Mouse (Mus musculus): Measurements from ENCODE around the gene Gm26920.

The Gm26920 gene

DNA sequence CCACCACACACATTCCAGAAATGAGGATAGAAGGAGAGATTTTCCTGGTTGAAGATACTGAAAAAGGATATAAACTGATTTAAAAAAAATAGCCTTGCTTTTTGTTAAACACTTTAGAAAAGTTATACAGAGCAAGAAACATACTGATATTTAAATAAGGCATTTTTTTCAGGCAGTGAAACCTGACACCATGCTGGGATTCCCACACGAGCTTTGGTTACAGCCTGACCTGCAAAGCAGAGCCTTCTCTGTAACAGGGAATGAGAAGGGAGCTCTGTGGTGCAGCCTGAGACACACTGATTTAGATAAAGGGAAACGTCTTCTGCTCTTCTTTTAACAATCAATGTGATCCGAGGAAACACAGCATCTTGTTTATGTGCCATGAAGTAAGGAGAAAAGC is 36.6 kb downstream of the Gm26920 start:
- in situ Hi-C loops (cut with MboI, MseI): no loop called here

DNA sequence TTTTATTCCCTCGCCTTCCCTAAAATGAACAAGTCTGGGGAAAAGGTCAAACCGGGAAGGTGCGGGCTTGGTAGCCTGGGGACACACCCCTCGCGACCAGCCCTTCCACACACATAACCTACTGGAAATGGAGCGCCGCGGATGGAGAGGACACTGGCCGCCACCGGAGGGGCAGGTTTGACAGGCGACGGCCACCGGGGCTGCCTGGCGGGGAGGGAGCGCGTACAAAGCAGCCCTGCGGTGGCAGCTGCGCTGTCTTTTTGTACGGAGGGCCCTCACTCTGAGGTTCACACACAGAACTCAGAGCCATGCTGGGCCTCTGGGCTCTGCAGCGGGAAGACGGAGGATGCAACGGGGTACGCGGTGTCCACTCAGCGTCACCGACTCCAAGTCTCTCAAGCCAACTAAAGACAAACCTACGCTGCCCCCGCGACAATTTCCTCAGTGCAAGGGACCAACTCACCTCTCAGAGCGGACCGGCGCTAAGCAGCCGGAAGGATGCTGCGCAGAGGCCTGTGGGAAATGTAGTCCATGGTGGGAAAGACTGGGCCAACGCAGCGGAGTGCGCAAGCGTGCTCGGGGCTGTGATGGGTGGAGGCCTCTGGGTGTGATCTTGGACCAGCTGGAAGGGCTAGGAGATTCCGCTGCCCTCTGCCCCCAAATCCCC is 39.2 kb downstream of the Gm26920 start, which contains the start of gene Zfp14:
Gene Zfp14 (minus strand): TSS at position 499 of the 667 bp plus-strand sequence.
- in situ Hi-C loops (cut with MboI, MseI): no loop called here

DNA sequence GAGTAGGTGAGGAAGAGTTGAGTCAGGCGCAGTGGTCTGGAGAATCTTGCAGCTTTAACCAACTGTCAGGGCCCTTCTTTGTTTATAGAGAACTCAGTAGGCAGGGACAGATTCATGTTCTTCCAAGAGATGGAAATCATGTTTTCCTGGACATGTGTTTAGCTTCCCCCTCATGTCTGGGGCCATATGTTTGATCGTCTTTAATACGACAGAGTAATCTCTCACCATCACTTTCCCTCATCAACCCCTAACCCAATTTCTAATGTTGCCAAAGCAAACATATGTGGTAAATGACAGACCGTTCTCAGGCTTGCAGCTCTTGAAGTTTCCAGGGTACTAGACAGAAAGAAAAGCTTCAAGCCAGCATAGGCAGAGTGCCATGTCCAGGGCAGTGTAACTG is 42.1 kb downstream of the Gm26920 start:
- in situ Hi-C loops (cut with MboI, MseI): no loop called here

DNA sequence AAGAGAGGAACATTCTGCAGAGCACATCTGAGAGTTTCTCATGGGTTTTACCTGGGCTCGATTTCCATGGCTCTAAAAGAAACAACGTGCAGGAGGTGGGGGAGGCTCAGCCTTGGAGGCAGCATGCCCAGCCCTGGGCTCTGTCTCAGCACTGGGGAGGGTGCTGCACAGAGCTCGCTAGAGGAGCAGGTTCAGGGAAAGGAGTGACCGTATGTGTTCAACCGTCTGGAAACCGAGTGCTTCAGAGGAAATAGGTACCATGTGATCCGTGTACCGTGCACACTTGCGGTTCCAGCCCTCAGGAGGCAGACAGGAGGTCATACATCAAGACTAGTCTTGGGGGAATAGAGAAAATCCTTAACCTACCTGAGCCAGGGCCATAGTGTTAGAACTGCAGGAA is 45.9 kb downstream of the Gm26920 start:
- in situ Hi-C loops (cut with MboI, MseI): no loop called here

DNA sequence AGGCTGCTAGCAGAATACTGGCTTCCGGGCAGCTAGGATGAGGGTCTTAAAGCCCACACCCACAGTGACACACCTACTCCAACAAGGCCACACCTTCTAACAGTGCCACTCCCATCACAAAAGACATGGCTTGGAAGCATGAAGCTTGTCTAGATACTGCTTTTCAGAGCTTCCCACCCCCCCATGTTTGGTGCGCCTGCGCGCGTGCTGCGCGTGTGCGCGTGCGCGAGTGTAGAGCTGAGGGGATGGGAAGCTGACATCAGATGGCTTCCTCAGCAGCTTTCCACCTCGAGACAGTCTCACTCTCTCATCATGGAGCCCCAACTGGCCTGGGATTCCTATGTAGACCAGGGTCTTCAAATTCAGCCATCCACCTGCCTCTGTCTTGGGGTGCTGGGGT is 55.9 kb downstream of the Gm26920 start:
- in situ Hi-C loops (cut with MboI, MseI): no loop called here

DNA sequence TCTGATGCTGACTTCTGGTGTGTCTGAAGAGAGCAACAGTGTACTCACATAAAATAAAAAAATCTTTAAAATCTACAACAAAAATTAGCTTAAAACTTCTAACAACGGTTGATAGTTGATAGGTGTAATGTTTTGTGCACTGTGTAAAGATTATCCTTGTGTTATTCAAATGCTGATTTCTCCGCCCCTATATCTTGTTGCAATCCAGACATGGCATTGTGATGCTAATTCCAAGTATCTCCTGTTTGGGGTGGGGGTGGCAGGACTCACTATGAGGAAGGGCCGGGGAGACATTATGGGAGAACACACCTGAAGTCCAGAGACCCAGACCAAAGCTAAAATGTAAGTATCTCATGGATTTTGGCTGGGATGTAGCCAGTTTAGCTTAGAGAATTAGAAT is 58.8 kb downstream of the Gm26920 start:
- in situ Hi-C loops (cut with MboI, MseI): no loop called here

DNA sequence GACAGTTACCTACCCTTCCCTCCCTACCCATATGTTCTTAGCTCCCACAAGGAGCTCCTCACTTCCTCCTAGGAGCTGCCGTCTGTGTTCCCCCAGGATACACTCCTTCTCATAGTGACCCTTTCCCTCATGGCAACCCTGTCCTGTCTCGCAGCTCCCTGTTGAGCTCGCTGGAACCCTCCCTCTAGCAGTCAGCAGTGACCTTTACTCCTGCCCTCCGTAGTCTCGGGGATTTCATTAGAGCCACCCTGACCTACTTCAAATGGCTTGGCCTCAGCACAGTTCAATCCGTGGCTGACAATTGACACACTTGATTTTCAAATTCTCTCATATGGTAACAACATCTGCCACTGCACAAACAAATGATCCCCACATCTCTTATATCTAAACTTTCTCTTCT is 59.5 kb downstream of the Gm26920 start:
- in situ Hi-C loops (cut with MboI, MseI): no loop called here

DNA sequence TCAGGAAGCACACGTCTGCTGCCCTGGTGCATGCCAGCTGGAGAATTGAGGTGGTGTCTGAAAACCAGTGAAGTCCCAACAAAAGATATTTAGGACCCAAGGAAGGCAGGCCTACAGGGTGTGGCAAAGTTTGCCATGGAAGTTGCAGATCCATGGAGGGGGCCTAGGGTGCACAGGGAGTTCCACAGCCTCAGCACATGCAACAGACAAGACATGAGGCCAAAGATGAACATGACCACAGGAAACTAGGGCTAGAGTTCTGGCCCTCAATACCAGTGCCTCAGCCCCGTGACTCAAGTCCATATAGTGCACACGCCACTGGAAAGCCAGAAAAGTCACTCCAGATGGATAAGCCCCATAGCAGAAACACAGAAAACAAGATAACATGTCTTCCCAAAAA is 61.6 kb downstream of the Gm26920 start:
- in situ Hi-C loops (cut with MboI, MseI): no loop called here

DNA sequence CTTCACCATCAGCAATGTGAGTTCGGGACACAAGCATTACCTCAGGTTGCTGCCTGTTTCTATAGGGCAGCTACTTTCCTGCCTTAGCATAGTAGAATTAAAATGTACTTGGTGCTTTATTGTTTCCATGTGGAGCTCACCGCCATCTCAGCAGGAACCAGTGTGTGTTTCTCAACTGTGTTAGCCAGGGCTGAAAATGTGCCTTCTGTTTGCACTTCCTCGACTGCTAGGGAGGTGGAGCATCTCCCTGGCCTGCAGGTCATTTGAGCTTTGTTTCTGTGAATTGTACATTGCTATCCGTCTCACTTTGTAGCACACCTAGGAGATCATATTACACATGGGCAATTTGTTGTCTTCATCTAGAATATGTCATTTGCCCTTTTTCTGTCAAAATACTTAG is 62.9 kb downstream of the Gm26920 start:
- in situ Hi-C loops (cut with MboI, MseI): no loop called here

DNA sequence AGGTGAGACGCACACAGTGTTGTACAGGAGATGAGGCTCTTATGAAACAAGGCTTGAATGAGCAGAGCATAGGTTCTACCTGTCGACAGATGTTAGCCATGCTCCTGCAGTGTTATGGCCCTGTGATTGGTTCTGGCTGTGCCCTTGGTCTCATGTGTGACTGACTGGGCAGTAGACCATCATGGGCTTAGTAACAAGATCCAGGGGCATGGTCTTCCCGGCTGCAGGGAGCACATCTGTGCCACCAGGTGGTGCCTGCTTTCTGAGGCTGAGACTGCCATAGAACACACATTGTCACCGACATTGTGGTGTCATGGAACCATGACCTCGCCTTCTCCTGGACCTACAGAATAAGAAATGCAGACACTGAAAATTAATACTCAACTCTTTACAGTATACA is 64.9 kb downstream of the Gm26920 start:
- in situ Hi-C loops (cut with MboI, MseI): no loop called here

DNA sequence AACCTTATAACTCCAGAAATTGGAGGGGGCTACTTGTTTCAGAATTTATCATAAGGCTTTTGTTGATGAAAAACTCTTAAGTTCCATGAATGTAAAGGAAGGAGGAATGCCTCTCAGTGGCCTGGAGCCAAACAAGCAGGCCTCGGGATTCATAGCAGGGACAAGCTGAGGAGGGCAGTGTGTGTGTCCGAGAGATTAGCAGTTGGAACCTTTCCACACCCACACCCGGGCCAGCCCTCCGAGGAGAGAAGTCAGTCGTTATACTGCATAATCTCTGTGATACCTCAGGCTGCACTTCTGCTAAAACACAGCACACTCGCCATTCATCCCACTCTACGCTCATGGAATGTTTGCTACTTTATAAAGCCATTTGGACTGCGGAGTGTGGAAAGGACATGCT is 66.4 kb downstream of the Gm26920 start:
- in situ Hi-C loops (cut with MboI, MseI): no loop called here

DNA sequence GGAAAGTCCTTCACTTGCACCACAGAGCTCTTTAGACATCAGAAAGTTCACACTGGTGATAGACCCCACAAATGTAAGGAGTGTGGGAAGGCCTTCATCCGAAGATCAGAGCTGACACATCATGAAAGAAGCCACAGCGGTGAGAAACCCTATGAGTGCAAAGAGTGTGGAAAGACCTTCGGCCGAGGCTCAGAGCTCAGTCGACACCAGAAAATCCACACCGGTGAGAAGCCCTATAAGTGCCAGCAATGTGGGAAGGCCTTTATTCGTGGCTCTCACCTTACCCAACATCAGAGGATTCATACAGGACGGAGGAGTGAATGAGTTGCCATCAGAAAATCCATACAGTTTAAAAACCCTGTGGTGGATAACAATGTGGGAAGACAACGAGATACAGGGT is 66.9 kb downstream of the Gm26920 start:
- in situ Hi-C loops (cut with MboI, MseI): no loop called here

DNA sequence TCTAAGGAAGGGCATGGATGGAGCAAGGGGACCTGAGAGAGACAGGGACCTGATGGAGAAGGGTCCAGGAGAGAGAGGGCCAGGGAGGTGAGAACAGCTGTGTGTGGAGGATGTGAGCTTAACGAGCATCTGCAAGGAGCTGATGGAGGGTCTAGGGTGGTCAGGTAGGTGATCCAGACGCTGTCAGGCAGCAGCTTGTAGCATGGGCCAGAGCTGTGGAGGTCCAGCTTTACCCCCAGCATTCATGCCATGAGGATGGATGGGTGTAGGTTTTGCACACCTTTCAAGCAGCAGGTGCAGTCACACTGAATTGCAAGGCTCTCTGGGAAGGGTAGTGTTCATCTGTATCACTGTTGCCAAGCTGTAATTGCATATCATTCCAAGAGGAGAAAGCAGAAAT is 70.7 kb downstream of the Gm26920 start:
- in situ Hi-C loops (cut with MboI, MseI): no loop called here

DNA sequence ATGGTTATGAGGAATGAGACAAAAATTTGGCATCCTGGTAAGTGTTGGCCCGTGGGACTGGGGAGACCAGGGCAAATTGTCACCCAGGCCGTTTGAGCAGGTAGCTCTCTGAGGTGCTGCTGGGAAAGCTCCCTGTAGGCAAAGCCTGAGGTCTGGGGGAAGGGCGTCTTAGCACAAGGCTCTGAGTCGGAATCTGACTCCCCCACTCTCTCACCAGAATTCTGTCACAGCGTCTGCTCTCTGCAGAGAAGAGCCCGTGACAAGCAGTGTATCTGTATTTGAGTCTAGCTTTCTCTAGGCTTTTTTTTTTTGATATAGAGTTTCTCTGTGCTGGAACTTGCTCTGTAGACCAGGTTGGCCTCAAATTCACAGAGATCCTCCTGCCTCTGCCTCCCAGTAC is 73.0 kb downstream of the Gm26920 start:
- in situ Hi-C loops (cut with MboI, MseI): no loop called here

DNA sequence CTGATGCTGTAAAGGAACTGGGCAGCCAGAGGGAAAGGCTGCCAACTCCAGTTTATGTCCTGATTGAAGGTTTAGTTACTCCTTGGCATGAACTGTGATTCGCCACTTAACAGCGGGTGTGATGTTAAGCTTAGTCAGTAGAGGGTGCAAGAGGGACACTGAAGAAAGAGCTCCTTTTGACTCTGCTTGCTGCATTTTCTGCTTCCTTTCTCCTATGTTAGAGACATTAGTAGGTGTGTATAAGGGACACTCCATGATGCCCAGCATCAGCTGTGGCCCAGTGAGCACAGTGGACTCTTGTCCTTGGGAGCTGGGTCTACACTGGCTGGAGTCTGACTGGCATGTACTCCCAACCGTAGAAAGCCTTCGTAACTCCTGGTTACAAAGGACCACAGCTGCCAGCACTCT is 77.2 kb downstream of the Gm26920 start:
- in situ Hi-C loops (cut with MboI, MseI): no loop called here

DNA sequence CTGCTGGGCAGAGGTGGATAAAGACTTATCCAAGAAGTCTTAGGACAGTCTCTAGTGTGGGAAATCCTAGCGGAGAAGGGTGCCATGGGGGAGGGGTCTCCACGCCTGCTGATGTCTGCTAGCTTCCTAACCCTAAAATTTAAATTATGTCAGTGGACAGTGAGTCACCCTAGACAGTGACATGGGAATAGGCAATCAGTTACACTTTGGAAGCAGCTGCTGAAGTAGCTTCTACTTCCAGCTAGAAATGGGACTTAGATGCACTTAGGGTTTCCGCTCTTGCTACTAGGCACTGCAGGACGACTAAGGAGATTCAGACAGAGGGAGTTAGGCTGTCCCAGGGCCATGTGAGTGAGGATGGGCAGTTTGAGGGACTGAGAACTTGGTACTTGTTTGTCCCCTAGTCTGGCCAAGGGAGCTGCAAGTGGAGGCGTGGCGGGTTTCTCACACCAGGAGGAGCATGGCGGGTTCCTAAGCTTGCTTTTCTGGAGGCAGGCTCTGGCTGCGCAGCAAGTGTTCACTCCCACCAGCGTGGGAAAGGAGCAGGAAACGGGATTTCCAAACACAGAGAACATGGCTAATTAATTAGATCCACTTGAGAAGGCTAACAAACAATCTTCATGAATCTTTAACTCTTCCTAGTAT is 79.5 kb downstream of the Gm26920 start:
- in situ Hi-C loops (cut with MboI, MseI): no loop called here

DNA sequence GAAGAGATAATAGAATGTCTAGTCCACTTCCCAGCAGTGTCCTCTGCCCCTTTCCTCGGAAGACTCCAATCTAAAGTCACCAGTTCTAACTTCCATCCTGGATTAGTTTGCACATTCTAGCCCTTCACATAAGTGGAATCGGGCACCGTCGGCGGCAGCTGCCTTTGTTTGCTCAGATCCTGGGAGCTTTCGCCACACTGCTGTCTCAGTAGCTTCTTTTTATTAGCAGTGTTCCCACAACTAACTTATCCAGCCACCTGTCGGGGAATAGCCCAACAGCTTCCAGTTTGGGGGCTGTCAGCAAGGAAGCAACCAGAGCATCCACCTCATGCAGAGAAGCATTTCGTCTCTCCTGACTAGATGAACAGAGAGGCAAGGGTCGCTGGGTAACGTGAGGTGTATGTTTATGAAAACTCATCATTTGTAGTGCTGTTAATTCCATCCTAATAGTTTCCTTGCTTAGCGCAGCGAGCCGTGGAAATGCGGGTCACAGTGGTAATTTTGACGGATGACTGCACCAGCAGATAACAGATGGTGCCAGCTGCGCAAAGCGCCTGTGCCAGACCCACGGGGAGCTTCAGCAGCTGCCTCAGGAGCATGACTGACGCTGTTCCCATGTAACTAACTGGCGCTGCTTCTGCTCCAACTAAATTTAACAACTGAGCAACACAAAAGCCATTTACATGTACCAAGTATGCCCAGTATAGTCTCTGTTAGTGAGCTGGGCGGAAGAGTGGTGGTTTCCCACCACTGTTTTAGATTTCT is 80.7 kb downstream of the Gm26920 start:
- in situ Hi-C loops (cut with MboI, MseI): no loop called here

DNA sequence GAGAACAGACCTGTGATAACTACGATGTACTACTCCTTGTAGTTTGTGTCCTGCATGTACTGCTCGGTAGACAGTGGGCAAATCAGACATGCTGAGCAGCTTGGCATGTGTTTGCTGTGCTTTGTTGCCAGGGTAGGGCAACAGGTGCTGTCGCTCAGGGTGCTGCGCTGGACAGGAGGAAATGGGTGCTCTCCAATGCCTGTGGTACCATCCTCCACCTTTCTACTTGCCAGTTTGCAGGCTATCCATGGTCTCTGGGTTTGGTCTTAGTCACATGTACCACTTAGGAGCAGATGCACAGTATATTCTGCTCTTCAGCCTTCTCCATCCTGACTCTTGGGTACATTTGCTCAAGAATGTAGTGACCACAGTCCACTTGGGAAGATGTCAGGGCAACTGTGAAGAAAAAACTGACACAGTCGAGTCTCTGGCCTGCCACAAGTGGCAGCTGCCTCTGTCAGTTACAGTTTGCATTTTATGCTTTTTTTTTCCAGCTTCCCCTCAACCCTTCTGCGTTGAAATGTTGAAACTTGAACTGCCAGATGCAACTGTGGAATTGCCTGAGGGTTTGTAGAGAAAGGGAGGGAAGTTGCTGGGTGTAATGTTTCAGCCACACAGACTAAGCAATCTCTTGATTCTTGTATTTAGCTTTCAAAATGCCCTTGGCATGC is 82.1 kb downstream of the Gm26920 start:
- in situ Hi-C loops (cut with MboI, MseI): no loop called here

DNA sequence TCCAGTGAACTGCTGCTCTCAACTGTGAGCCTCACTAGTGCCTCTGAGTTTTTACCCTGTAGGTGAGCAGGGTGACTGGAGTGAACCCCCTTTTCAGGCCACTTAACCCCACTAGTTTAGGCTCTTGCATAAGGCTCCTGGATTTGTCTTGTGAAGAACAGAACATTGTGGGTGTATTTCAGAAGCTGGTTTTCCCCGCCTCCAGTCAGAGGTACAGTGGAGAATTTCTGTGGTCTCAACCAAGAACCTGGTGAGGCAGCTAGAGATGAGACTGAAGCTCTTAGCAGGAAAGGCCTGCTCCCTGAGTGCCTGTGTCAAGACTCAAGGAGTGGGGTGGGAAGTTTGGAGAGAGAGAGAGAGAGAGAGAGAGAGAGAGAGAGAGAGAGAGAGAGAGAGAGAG is 82.6 kb downstream of the Gm26920 start:
- in situ Hi-C loops (cut with MboI, MseI): no loop called here

Measured in T-helper 2 cell (primary cell).